Mouse (Mus musculus): ENCODE data around the gene 4930402K13Rik. TPM values are rescaled to one million over a fixed set of nuclear protein-coding genes. Genes with fewer than 3 reads are reported as not detected.
"Not testable (repeated sequence)": the region's sequence is repeated elsewhere in the genome, so short reads cannot be mapped to it uniquely, and the experiment has no call there.

Gene 4930402K13Rik
- total RNA-seq (2021), result not detected
- long read RNA-seq, experiment 1, result 0 reads
- long read RNA-seq, experiment 2, result 0 reads

DNA sequence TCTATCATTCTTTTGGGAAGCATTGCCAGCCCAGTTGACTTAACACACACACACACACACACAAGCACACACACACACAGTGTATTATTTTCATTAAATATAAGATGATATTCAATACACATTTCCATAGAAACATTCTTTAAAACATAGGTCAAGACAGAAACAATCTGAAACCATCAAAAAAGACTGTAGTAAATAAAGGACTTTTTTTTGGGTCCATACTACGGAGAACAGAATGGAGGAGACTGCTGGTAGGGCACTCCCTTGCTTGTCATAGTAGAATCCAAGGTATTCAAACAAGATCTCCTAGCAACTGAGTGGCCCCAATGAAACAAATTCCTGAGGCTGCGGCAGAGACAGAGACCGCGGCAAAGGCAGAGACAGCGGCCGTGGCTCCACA lies at the start of gene 4930402K13Rik:
TSS of gene 4930402K13Rik (plus strand) at position 301 of the 400 bp plus-strand sequence.
- no peak for DNase-seq
- Histone ChIP-seq H3K4me3 (no peak within 1 kb of the TSS), H3K27ac (no peak within 1 kb of the TSS)
- TF ChIP-seq CTCF (IDR thresholded peaks at IDR 0.05), result no peak
- intact Hi-C loops (cut with DNase I), result no loop called here

DNA sequence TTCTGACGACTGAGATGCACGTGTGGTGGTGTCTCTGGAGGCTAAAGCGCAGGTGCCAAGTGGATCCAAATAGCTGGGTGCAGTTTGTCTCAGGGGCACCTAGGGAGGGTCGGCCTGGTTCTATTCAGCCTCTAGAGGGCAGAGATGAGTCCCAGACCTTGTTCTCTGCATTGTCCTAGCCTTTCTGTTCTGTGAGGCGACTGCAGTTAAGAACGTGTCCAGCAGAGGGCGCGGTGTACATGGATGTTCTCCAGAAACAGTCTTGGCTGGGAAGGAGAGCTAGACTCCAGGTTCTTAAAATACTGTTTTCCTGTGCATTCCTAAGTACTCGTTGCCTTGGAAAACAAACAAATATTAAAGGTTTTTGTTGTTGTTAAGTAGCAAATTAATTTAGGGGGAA lies 43.4 kb upstream of the 4930402K13Rik start:
- TF ChIP-seq CTCF (IDR thresholded peaks at IDR 0.05), result peak; percentile 36
- intact Hi-C loops (cut with DNase I); H3K27ac ChIP-seq; H3K4me3 ChIP-seq: not testable (repeated sequence)
- peak; percentile 55 for DNase-seq

DNA sequence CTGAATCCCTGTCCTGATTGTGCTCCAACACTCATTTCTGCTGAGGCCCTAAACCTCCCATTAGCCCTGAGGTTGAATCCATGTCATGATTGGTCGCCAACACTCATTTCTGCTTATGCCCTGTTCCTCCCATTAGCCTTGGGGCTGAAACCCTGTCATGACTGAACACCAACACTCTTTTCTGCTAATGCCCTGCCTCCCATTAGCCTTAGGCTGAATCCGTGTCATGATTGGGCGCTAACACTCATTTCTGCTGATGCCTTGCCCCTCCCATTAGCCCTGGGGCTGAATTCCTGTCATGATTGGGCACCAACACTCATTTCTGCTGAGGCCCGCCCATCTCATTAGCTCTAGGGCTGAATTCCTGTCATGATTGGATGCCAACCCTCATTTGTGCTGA lies 42.3 kb upstream of the 4930402K13Rik start:
- Histone ChIP-seq H3K27ac (no peak overlapping the region), H3K4me3 (no peak overlapping the region)
- TF ChIP-seq CTCF (IDR thresholded peaks at IDR 0.05), result no peak
- no peak for DNase-seq
- intact Hi-C loops (cut with DNase I), result no loop called here

GRCm38 (mm10) chrX:9062715-9063114 lies 41.6 kb upstream of the 4930402K13Rik start, which contains the start of gene Fthl17f:
Gene Fthl17f, plus strand, starts transcription at chrX:9063015.
- intact Hi-C loops (cut with DNase I); H3K27ac ChIP-seq; DNase-seq; H3K4me3 ChIP-seq: not testable (repeated sequence)

GRCm38 (mm10) chrX:9077699-9078098 lies 26.7 kb upstream of the 4930402K13Rik start:
- peak; percentile 36 for TF ChIP-seq CTCF (IDR thresholded peaks at IDR 0.05)
- intact Hi-C loops (cut with DNase I); H3K4me3 ChIP-seq; H3K27ac ChIP-seq: not testable (repeated sequence)
- peak; percentile 62 for DNase-seq

GRCm38 (mm10) chrX:9095066-9095465 lies 9.3 kb upstream of the 4930402K13Rik start:
- DNase-seq; H3K4me3 ChIP-seq; intact Hi-C loops (cut with DNase I): not testable (repeated sequence)

GRCm38 (mm10) chrX:9110381-9110780 lies 6.0 kb downstream of the 4930402K13Rik start:
- intact Hi-C loops (cut with DNase I), result no loop called here

More at GRCm38 (mm10) chrX:9095066-9095465, 9.3 kb upstream of the 4930402K13Rik start:
- not testable (repeated sequence) for H3K27ac ChIP-seq

GRCm38 (mm10) chrX:9124928-9125327 lies 20.6 kb downstream of the 4930402K13Rik start:
- no peak for TF ChIP-seq CTCF (IDR thresholded peaks at IDR 0.05)
- no peak overlapping the region for H3K27ac ChIP-seq
- intact Hi-C loops (cut with DNase I), result loop anchor here (10.0 kb wide), 1 partner anchor 100 kb away; no protein-coding TSS in a partner anchor
- H3K4me3 ChIP-seq, result no peak overlapping the region
- no peak for DNase-seq

More at GRCm38 (mm10) chrX:9110381-9110780, 6.0 kb downstream of the 4930402K13Rik start:
- TF ChIP-seq CTCF (IDR thresholded peaks at IDR 0.05), result no peak
- H3K27ac ChIP-seq, result no peak overlapping the region
- no peak overlapping the region for H3K4me3 ChIP-seq
- DNase-seq, result no peak

GRCm38 (mm10) chrX:9128317-9128831 lies 24.0 kb downstream of the 4930402K13Rik start:
- Histone ChIP-seq H3K4me3 (no peak overlapping the region), H3K27ac (no peak overlapping the region)
- DNase-seq, result no peak
- peak; percentile 47 for TF ChIP-seq CTCF (IDR thresholded peaks at IDR 0.05)
- intact Hi-C loops (cut with DNase I), result loop anchor here (10.0 kb wide), 1 partner anchor 96 kb away; no protein-coding TSS in a partner anchor

DNA sequence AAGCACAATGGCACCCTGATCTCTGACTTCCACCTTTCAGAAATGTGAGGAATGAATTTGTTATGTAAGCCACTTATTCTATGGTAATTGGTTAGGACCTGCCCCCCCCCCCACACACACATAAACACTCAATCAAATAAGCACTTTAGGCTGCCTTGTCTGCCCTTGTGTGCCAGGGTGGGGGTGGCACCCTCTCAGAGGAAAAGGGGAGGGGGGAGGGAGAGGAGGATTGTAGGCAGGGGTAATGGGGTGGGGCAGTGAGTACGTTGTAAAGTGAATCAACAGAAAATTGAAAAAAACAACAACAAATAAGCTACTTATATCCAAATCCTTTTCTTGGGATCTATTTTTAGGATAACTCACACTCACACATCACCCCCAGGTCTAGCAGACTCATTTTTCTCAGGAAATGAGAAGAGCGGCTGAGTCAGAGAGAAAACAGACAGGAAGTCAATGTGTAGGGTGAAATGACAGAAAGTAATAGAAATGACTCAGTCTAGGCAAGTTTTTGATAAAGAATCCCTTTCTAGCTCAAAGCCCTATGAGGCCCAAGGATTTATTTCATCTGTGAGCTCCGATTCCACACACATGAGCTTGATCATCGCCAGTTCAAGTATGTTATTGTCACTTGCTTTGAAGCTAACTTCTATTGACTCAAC lies 35.1 kb downstream of the 4930402K13Rik start:
- TF ChIP-seq CTCF (IDR thresholded peaks at IDR 0.05), result no peak
- no peak for DNase-seq
- Histone ChIP-seq H3K4me3 (no peak overlapping the region), H3K27ac (no peak overlapping the region)
- intact Hi-C loops (cut with DNase I), result no loop called here

DNA sequence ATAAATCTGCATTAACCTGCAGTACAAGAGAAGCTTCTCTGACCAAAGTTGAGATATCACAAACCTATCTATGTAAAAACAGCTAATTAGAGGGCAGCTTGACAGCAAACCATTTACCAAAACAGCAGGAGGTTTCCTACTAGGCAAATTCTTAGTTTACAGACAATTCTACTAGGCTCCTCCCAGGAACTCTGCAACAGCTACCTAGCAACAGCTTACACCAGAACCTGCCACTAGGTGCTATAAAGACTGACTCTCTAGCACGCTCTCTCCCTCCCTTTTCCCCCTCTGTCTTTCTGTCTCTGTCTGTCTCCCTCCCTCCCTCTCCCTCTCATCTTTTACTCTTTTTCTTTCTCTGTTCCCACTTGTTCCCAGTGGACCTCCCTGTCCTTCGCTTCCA lies 38.3 kb downstream of the 4930402K13Rik start:
- TF ChIP-seq CTCF (IDR thresholded peaks at IDR 0.05), result no peak
- intact Hi-C loops (cut with DNase I), result no loop called here
- Histone ChIP-seq H3K27ac (no peak overlapping the region), H3K4me3 (no peak overlapping the region)
- DNase-seq, result no peak

Other genes with a start within 250 kb of the 4930402K13Rik start
- not detected for gene Gm5751, start 230.3 kb upstream of the 4930402K13Rik start, total RNA-seq (2021)
- under 1 TPM; 0.15 to 0.47 TPM for gene B630019K06Rik, start 212.2 kb upstream of the 4930402K13Rik start, total RNA-seq (2021)
- not detected for gene Fthl17b, start 141.6 kb upstream of the 4930402K13Rik start, total RNA-seq (2021)
- gene Fthl17c, start 128.0 kb upstream of the 4930402K13Rik start, total RNA-seq (2021), result not detected
- gene Fthl17d, start 117.8 kb upstream of the 4930402K13Rik start, total RNA-seq (2021), result not detected
- not detected for gene Fthl17e, start 71.1 kb upstream of the 4930402K13Rik start, total RNA-seq (2021)
- gene Fthl17f, start 41.5 kb upstream of the 4930402K13Rik start, total RNA-seq (2021), result not detected
- gene Lancl3, start 95.3 kb downstream of the 4930402K13Rik start, total RNA-seq (2021), result under 1 TPM; 0.13 to 0.73 TPM
- gene Gm14862, start 152.3 kb downstream of the 4930402K13Rik start, total RNA-seq (2021), result not detected
- gene Xk, start 168.2 kb downstream of the 4930402K13Rik start, total RNA-seq (2021), result 1 to 10 TPM; 4.3 to 6.4 TPM
- not detected for gene H2al1m, start 179.2 kb downstream of the 4930402K13Rik start, total RNA-seq (2021)
- gene H2al1k, start 246.1 kb downstream of the 4930402K13Rik start, total RNA-seq (2021), result not detected